Mouse (Mus musculus) intestine, embryonic 14.5 days (tissue): ENCODE measurements at regions not wholly inside any gene's neighbourhood (a gene's known extent, or its start where the extent isn't known, plus 50 kb on each side); places are given as distances from the start of the nearest gene placed in this dataset.

Experiments used
- ATAC-seq: fragments of 200-750 bp; cut with Nextera tagmentation; replicated peaks from 2 replicates; pipeline ENCODE4 v1.8.0; 2017; ENCODE audit warnings: low read depth, moderate number of reproducible peaks, moderate TSS enrichment, moderate library complexity; ENCODE audit not compliant: low FRiP score, low TSS enrichment
- DNase-seq: peaks from one replicate; pipeline ENCODE4 v3.0.0-alpha.2; 2018; ENCODE audit warnings: low spot score
- H3K27ac ChIP-seq: fragments of 300-500 bp; sonication (generic); 2 replicates; pipeline ENCODE4 v1.5.1; 2014; ENCODE audit warnings: low read depth, mild to moderate bottlenecking, control low read depth
- H3K27me3 ChIP-seq: fragments of 300-500 bp; sonication (generic); replicated peaks from 2 replicates; pipeline ENCODE4 v1.6.1; 2014; ENCODE audit warnings: low read length, control low read depth; ENCODE audit not compliant: control insufficient read depth, insufficient read depth
- H3K36me3 ChIP-seq: fragments of 300-500 bp; sonication (generic); 2 replicates; pipeline ENCODE4 v1.6.1; 2014; ENCODE audit warnings: low read length, control low read depth; ENCODE audit not compliant: control insufficient read depth, insufficient read depth
- H3K4me1 ChIP-seq: fragments of 300-500 bp; sonication (generic); replicated peaks from 2 replicates; pipeline ENCODE4 v1.6.1; 2014; ENCODE audit warnings: low read length, control low read depth, mixed read lengths; ENCODE audit not compliant: control insufficient read depth, insufficient read depth
- H3K4me2 ChIP-seq: fragments of 300-500 bp; sonication (generic); 2 replicates; pipeline ENCODE4 v1.6.1; 2014; ENCODE audit warnings: low read length
- H3K4me3 ChIP-seq: fragments of 300-500 bp; sonication (generic); 2 replicates; pipeline ENCODE4 v1.5.1; 2014; ENCODE audit warnings: low read depth, low read length, control low read depth, mixed read lengths
- H3K9ac ChIP-seq: fragments of 300-500 bp; sonication (generic); 2 replicates; pipeline ENCODE4 v1.6.1; 2014; ENCODE audit warnings: mild to moderate bottlenecking, low read length
- H3K9me3 ChIP-seq: fragments of 300-500 bp; sonication (generic); 2 replicates; pipeline ENCODE4 v1.6.1; 2016; ENCODE audit warnings: low read length, control low read depth; ENCODE audit not compliant: control insufficient read depth
- WGBS: fragments of 180-500 bp; shearing (Covaris S2); extraction: QIAGEN DNeasy Blood & Tissue Kit; methylation state at CpG from one replicate; pipeline ENCODE4 v1.1.7; 2014; 5-methylcytosine and 5-hydroxymethylcytosine counted together

- H3K4me3 ChIP-seq, result no peak overlapping the region
- no peak overlapping the region for H3K27ac ChIP-seq
- 82% methylated on average over 3 of the region's 3 CpGs for WGBS
- no peaks in the 10 kb centered on the region for H3K27me3 ChIP-seq
- no peak for DNase-seq
- no peak overlapping the region for H3K4me2 ChIP-seq
- H3K36me3 ChIP-seq, result no peaks in the 10 kb centered on the region
- no peaks in the 10 kb centered on the region for H3K4me1 ChIP-seq
- H3K9me3 ChIP-seq, result peaks cover 4% of the 10 kb centered on the region; the same call in 1 of the 2 replicates
- H3K9ac ChIP-seq, result no peak overlapping the region
- no peak for ATAC-seq
Observed at GRCm38 (mm10) chr7:72826597-72826996, 520.2 kb upstream of the Mctp2 start.

GRCm38 (mm10) chr7:72835423-72835822 is 529.0 kb upstream of the Mctp2 start:
- ATAC-seq (no peak), DNase-seq (no peak)
- Histone ChIP-seq H3K9me3 (no peaks in the 10 kb centered on the region), H3K9ac (no peak overlapping the region), H3K4me2 (no peak overlapping the region), H3K36me3 (no peaks in the 10 kb centered on the region), H3K27me3 (no peaks in the 10 kb centered on the region), H3K4me3 (no peak overlapping the region), H3K27ac (no peak overlapping the region), H3K4me1 (no peaks in the 10 kb centered on the region)
- WGBS, result 88% methylated on average over 1 of the region's 1 CpGs

GRCm38 (mm10) chr7:72836026-72836425 is 529.6 kb upstream of the Mctp2 start:
- H3K9ac ChIP-seq, result no peak overlapping the region
- H3K36me3 ChIP-seq, result no peaks in the 10 kb centered on the region
- DNase-seq (no peak), ATAC-seq (no peak)
- no peak overlapping the region for H3K4me2 ChIP-seq
- H3K4me3 ChIP-seq, result no peak overlapping the region
- H3K27ac ChIP-seq, result no peak overlapping the region
- WGBS, result 84% methylated on average over 4 of the region's 4 CpGs
- H3K27me3 ChIP-seq, result no peaks in the 10 kb centered on the region
- no peaks in the 10 kb centered on the region for H3K9me3 ChIP-seq
- no peaks in the 10 kb centered on the region for H3K4me1 ChIP-seq

- DNase-seq (no peak), ATAC-seq (no peak)
- Histone ChIP-seq H3K27ac (no peak overlapping the region), H3K9me3 (no peaks in the 10 kb centered on the region), H3K4me2 (no peak overlapping the region), H3K9ac (no peak overlapping the region), H3K4me3 (no peak overlapping the region), H3K27me3 (no peaks in the 10 kb centered on the region), H3K4me1 (no peaks in the 10 kb centered on the region), H3K36me3 (no peaks in the 10 kb centered on the region)
- WGBS, result 92% methylated on average over 6 of the region's 6 CpGs
Observed at GRCm38 (mm10) chr7:72836457-72836985, 530.1 kb upstream of the Mctp2 start.

GRCm38 (mm10) chr7:72837992-72838655 is 531.7 kb upstream of the Mctp2 start:
- Histone ChIP-seq H3K36me3 (no peaks in the 10 kb centered on the region), H3K9me3 (no peaks in the 10 kb centered on the region), H3K4me1 (no peaks in the 10 kb centered on the region), H3K9ac (no peak overlapping the region), H3K4me3 (no peak overlapping the region), H3K4me2 (no peak overlapping the region), H3K27ac (no peak overlapping the region), H3K27me3 (no peaks in the 10 kb centered on the region)
- DNase-seq (no peak), ATAC-seq (no peak)
- WGBS, result 72% methylated on average over 6 of the region's 6 CpGs

GRCm38 (mm10) chr7:72851346-72851745 is 524.0 kb upstream of the Rgma start:
- H3K9me3 ChIP-seq, result no peaks in the 10 kb centered on the region
- WGBS, result 95% methylated on average over 1 of the region's 1 CpGs
- no peaks in the 10 kb centered on the region for H3K27me3 ChIP-seq
- H3K27ac ChIP-seq, result no peak overlapping the region
- H3K4me1 ChIP-seq, result no peaks in the 10 kb centered on the region
- H3K9ac ChIP-seq, result no peak overlapping the region
- no peak overlapping the region for H3K4me2 ChIP-seq
- DNase-seq (no peak), ATAC-seq (no peak)
- no peaks in the 10 kb centered on the region for H3K36me3 ChIP-seq
- no peak overlapping the region for H3K4me3 ChIP-seq

- H3K4me2 ChIP-seq, result no peak overlapping the region
- H3K4me3 ChIP-seq, result no peak overlapping the region
- 89% methylated on average over 2 of the region's 2 CpGs for WGBS
- H3K27ac ChIP-seq, result no peak overlapping the region
- DNase-seq (no peak), ATAC-seq (no peak)
- H3K4me1 ChIP-seq, result no peaks in the 10 kb centered on the region
- H3K9me3 ChIP-seq, result no peaks in the 10 kb centered on the region
- H3K27me3 ChIP-seq, result no peaks in the 10 kb centered on the region
- H3K9ac ChIP-seq, result no peak overlapping the region
- H3K36me3 ChIP-seq, result no peaks in the 10 kb centered on the region
Observed at GRCm38 (mm10) chr7:72854501-72855002, 520.8 kb upstream of the Rgma start.

- Histone ChIP-seq H3K36me3 (no peaks in the 10 kb centered on the region), H3K4me3 (no peak overlapping the region), H3K9me3 (no peaks in the 10 kb centered on the region), H3K4me2 (no peak overlapping the region), H3K27ac (no peak overlapping the region), H3K27me3 (no peaks in the 10 kb centered on the region), H3K9ac (no peak overlapping the region), H3K4me1 (no peaks in the 10 kb centered on the region)
- WGBS, result 82% methylated on average over 6 of the region's 6 CpGs
- DNase-seq (no peak), ATAC-seq (no peak)
Observed at GRCm38 (mm10) chr7:72866966-72867754, 508.1 kb upstream of the Rgma start.
